ENCODE assay signal across 7 mouse cellular contexts in genomic region chr17:35673416-35674035, GRCm38 (mm10). TPM values are rescaled to one million over a fixed set of nuclear protein-coding genes. Genes with fewer than 3 reads are reported as not detected.
DNase-seq lines count a peak whose midpoint lies in the region; ATAC-seq and TF ChIP-seq lines count a peak whose summit lies in the region.

Gtf2h4 (minus strand) TSS chr17:35673739.

- peak; percentile 93 for DNase-seq in adrenal gland, postnatal 14 days
- peak; percentile 84 for DNase-seq in embryonic facial prominence, embryonic 10.5 days (ENCODE audit: low spot score)
- DNase-seq in gonadal fat pad, adult 2 months (ENCODE audit: low read depth), result peak; percentile 89
- DNase-seq in left cerebral cortex, postnatal 4 days, result peak; percentile 88

- peak within 1 kb of the TSS; percentile 83 for H3K4me2 ChIP-seq in intestine, postnatal 0 days (replicated peaks; ENCODE audit: low read depth)
- peak within 1 kb of the TSS; percentile 89 for H3K4me2 ChIP-seq in midbrain, embryonic 12.5 days (replicated peaks)

- peak; percentile 40 for TF ChIP-seq CTCF in intestine, postnatal 0 days (IDR thresholded peaks at IDR 0.05; ENCODE audit: low read depth)
- no peak for TF ChIP-seq CTCF in small intestine, adult 2 months (IDR thresholded peaks at IDR 0.05; ENCODE audit: extremely low read depth, insufficient read length, insufficient replicate concordance, low read depth, low read length)

- no peaks in the 10 kb centered on the region for H3K9me3 ChIP-seq in embryonic facial prominence, embryonic 10.5 days
- no peaks in the 10 kb centered on the region for H3K9me3 ChIP-seq in intestine, postnatal 0 days (ENCODE audit: control insufficient read depth)
- H3K9me3 ChIP-seq in midbrain, embryonic 12.5 days, result no peaks in the 10 kb centered on the region

- peaks cover 26% of the 10 kb centered on the region for H3K36me3 ChIP-seq in embryonic facial prominence, embryonic 10.5 days (replicated peaks)
- peaks cover 15% of the 10 kb centered on the region for H3K36me3 ChIP-seq in intestine, postnatal 0 days (ENCODE audit: control insufficient read depth, insufficient read depth)
- H3K36me3 ChIP-seq in midbrain, embryonic 12.5 days, result peaks cover 4% of the 10 kb centered on the region; the same call in 1 of the 2 replicates
- 0 out of 2 replicates have a peak, but pooled peaks cover 1% of the 10 kb centered on the region for H3K36me3 ChIP-seq in small intestine, adult 2 months (ENCODE audit: control insufficient read depth, insufficient read depth, low read length)

- intact Hi-C loops in left cerebral cortex, postnatal 4 days (cut with DNase I), result no loop called here

- peaks cover 10% of the 10 kb centered on the region for H3K4me1 ChIP-seq in embryonic facial prominence, embryonic 10.5 days
- H3K4me1 ChIP-seq in intestine, postnatal 0 days (replicated peaks; ENCODE audit: control insufficient read depth, insufficient read depth, low read length), result no peaks in the 10 kb centered on the region
- peaks cover 9% of the 10 kb centered on the region; the same call in 1 of the 2 replicates for H3K4me1 ChIP-seq in midbrain, embryonic 12.5 days
- peaks cover 4% of the 10 kb centered on the region; the same call in 1 of the 2 replicates for H3K4me1 ChIP-seq in small intestine, adult 2 months (ENCODE audit: control insufficient read depth, insufficient read depth, insufficient read length, low read length)

- H3K4me3 ChIP-seq in embryonic facial prominence, embryonic 10.5 days, result peak within 1 kb of the TSS; percentile 70
- H3K4me3 ChIP-seq in intestine, postnatal 0 days (ENCODE audit: low read depth, low read length), result peak within 1 kb of the TSS; percentile 59
- H3K4me3 ChIP-seq in midbrain, embryonic 12.5 days, result peak within 1 kb of the TSS; percentile 71
- peak within 1 kb of the TSS; percentile 69 for H3K4me3 ChIP-seq in small intestine, adult 2 months (ENCODE audit: low read depth, low read length)

- H3K27me3 ChIP-seq in embryonic facial prominence, embryonic 10.5 days (replicated peaks; ENCODE audit: low read depth, poor library complexity, severe bottlenecking), result no peaks in the 10 kb centered on the region
- H3K27me3 ChIP-seq in intestine, postnatal 0 days (replicated peaks; ENCODE audit: control insufficient read depth, insufficient read depth, low read length), result no peaks in the 10 kb centered on the region
- H3K27me3 ChIP-seq in midbrain, embryonic 12.5 days, result no peaks in the 10 kb centered on the region
- H3K27me3 ChIP-seq in small intestine, adult 2 months (ENCODE audit: control insufficient read depth, insufficient read depth, low read length), result no peaks in the 10 kb centered on the region

- TF ChIP-seq POLR2A in small intestine, adult 2 months (IDR thresholded peaks at IDR 0.05; ENCODE audit: low read depth, low read length), result no peak

- ATAC-seq in intestine, postnatal 0 days, result peak; percentile 95
- ATAC-seq in midbrain, embryonic 12.5 days (ENCODE audit: low FRiP score, low read depth), result peak; percentile 95

- 2% methylated on average over 23 of the region's 23 CpGs for WGBS in embryonic facial prominence, embryonic 10.5 days
- 1% methylated on average over 23 of the region's 23 CpGs for WGBS in intestine, postnatal 0 days
- WGBS in midbrain, embryonic 12.5 days, result 2% methylated on average over 23 of the region's 23 CpGs
- WGBS in small intestine, adult 2 months, result under 1% methylated on average over 23 of the region's 23 CpGs

- H3K9ac ChIP-seq in intestine, postnatal 0 days (ENCODE audit: low read depth, low read length), result peak within 1 kb of the TSS; percentile 80
- peak within 1 kb of the TSS; percentile 84 for H3K9ac ChIP-seq in midbrain, embryonic 12.5 days (replicated peaks)

- H3K27ac ChIP-seq in embryonic facial prominence, embryonic 10.5 days (replicated peaks), result peak within 1 kb of the TSS; percentile 86
- H3K27ac ChIP-seq in intestine, postnatal 0 days (ENCODE audit: low read depth, low read length), result no peak within 1 kb of the TSS
- H3K27ac ChIP-seq in midbrain, embryonic 12.5 days (replicated peaks), result 0 out of 2 replicates have a peak within 1 kb of the TSS, but pooled peaks have one; percentile 30
- H3K27ac ChIP-seq in small intestine, adult 2 months (ENCODE audit: insufficient read depth, low read depth, low read length), result no peak within 1 kb of the TSS

RNA-seq across cellular contexts. Expression of gene Gtf2h4, which starts in this region (rescaled TPM):
- 24.3 and 24.7 TPM in 2 replicates for total RNA-seq in adrenal gland, postnatal 14 days (2021)
- polyA plus RNA-seq in embryonic facial prominence, embryonic 10.5 days (2016; fragmentation: Nextera tagmentation; extraction: Ambion mirVana), result 57.6 and 61.4 TPM in 2 replicates
- polyA plus RNA-seq in gonadal fat pad, adult 2 months (2012; rRNA removed), result 20.0 and 24.3 TPM in 2 replicates
- polyA plus RNA-seq in intestine, postnatal 0 days (2015; fragmentation: Nextera tagmentation; extraction: Ambion mirVana), result 16.9 and 18.1 TPM in 2 replicates
- total RNA-seq in left cerebral cortex, postnatal 4 days (2021), result 10 to 100 TPM; 29.1 to 31.8 TPM
- polyA plus RNA-seq in midbrain, embryonic 12.5 days (2016; fragmentation: Nextera tagmentation; extraction: Ambion mirVana), result 34.0 and 34.9 TPM in 2 replicates
- 11.0 and 17.2 TPM in 2 replicates for polyA plus RNA-seq in small intestine, adult 2 months (2012; rRNA removed)

Comparison
In these comparisons a context has a peak if more than half of its experiments do, and no peak if none do; other contexts are left out.
1. H3K27ac ChIP-seq: peak in embryonic facial prominence, embryonic 10.5 days (single experiment) and midbrain, embryonic 12.5 days (single experiment); none in intestine, postnatal 0 days (single experiment) and small intestine, adult 2 months (single experiment).
2. Peak in every context shown above with its lines, with median percentiles within 50 percentile points of each other: DNase-seq and H3K4me3 ChIP-seq.